Mouse (Mus musculus) liver, embryonic 14 days (tissue): ENCODE measurements around the gene Prss8. TPM values are rescaled to one million over a fixed set of nuclear protein-coding genes. Genes with fewer than 3 reads are reported as not detected.

Source experiments
- polyA plus RNA-seq: library from polyadenylated mRNA; depleted of rRNA; stranded (reverse); fragments of >200 nt; gene quantifications from 2 replicates; pipeline ENCODE4 v1.2.3, GENCODE M21; 2012; rRNA removed

Gene Prss8
- 7.2 and 8.8 TPM in 2 replicates for polyA plus RNA-seq

GRCm38 (mm10) chr7:127929923-127930322 is at the start of gene Prss8:
Prss8 (minus strand) TSS chr7:127930104.

GRCm38 (mm10) chr7:127967004-127967921 is 37.4 kb upstream of the Prss8 start, which contains the start of gene Fus:
Fus (plus strand) TSS chr7:127967457.

GRCm38 (mm10) chr7:127946470-127947023 is 16.6 kb upstream of the Prss8 start, which contains the start of gene Prss36:
Prss36 (minus strand) TSS chr7:127946725.

GRCm38 (mm10) chr7:127912190-127912871 is 17.6 kb downstream of the Prss8 start, which contains the start of gene Kat8:
Kat8 (plus strand) TSS chr7:127912516.

GRCm38 (mm10) chr7:127903971-127904796 is 25.7 kb downstream of the Prss8 start, which contains the start of gene Bckdk:
Bckdk (plus strand) TSS chr7:127904082.

GRCm38 (mm10) chr7:127895442-127895841 is 34.5 kb downstream of the Prss8 start, which contains the start of the genes Gm21974 and Vkorc1:
Gm21974 (minus strand) TSS chr7:127895454.
Vkorc1 (minus strand) TSS chr7:127895617.

GRCm38 (mm10) chr7:127890798-127891197 is 39.1 kb downstream of the Prss8 start, which contains the start of gene Prss53:
Prss53 (minus strand) TSS chr7:127890970.

GRCm38 (mm10) chr7:127876467-127877348 is 53.2 kb downstream of the Prss8 start, which contains the start of gene Zfp668:
Zfp668 (minus strand) TSS chr7:127876828.

GRCm38 (mm10) chr7:127876041-127876466 is 53.9 kb downstream of the Prss8 start, which contains the start of gene Zfp646:
Zfp646 (plus strand) TSS chr7:127876221.

Other genes starting within 250 kb of the Prss8 start
- 12.5 and 12.9 TPM in 2 replicates for gene Bcl7c, start 221.2 kb downstream of the Prss8 start, polyA plus RNA-seq
- gene Ctf1, start 217.4 kb downstream of the Prss8 start, polyA plus RNA-seq: 2.0 and 2.3 TPM in 2 replicates
- not detected in 2 replicates for gene Ctf2, start 197.9 kb downstream of the Prss8 start, polyA plus RNA-seq
- gene Fbxl19, start 185.6 kb downstream of the Prss8 start, polyA plus RNA-seq: 10.2 and 11.0 TPM in 2 replicates
- gene Orai3, start 160.3 kb downstream of the Prss8 start, polyA plus RNA-seq: 4.6 and 6.9 TPM in 2 replicates
- gene Setd1a, start 153.4 kb downstream of the Prss8 start, polyA plus RNA-seq: 4.3 and 6.2 TPM in 2 replicates
- 0.90 and 1.2 TPM in 2 replicates for gene Gm49388, start 144.5 kb downstream of the Prss8 start, polyA plus RNA-seq
- 39.0 and 44.6 TPM in 2 replicates for gene Hsd3b7, start 129.5 kb downstream of the Prss8 start, polyA plus RNA-seq
- 36.4 and 37.2 TPM in 2 replicates for gene Stx4a, start 105.8 kb downstream of the Prss8 start, polyA plus RNA-seq
- gene Stx1b, start 105.6 kb downstream of the Prss8 start, polyA plus RNA-seq: 1.1 TPM in 2 replicates
- gene Zfp646, start 53.9 kb downstream of the Prss8 start, polyA plus RNA-seq: 6.1 and 7.2 TPM in 2 replicates
- gene Zfp668, start 53.3 kb downstream of the Prss8 start, polyA plus RNA-seq: 2.2 and 2.9 TPM in 2 replicates
- gene Prss53, start 39.1 kb downstream of the Prss8 start, polyA plus RNA-seq: 0.37 and 0.40 TPM in 2 replicates
- not detected in 2 replicates for gene Gm21974, start 34.6 kb downstream of the Prss8 start, polyA plus RNA-seq
- 65.8 and 72.2 TPM in 2 replicates for gene Vkorc1, start 34.5 kb downstream of the Prss8 start, polyA plus RNA-seq
- 24.1 and 27.2 TPM in 2 replicates for gene Bckdk, start 26.0 kb downstream of the Prss8 start, polyA plus RNA-seq
- gene Kat8, start 17.6 kb downstream of the Prss8 start, polyA plus RNA-seq: 12.5 and 14.2 TPM in 2 replicates
- 1.6 and 2.2 TPM in 2 replicates for gene Prss36, start 16.6 kb upstream of the Prss8 start, polyA plus RNA-seq
- 279 and 290 TPM in 2 replicates for gene Fus, start 37.4 kb upstream of the Prss8 start, polyA plus RNA-seq
- gene Pycard, start 63.8 kb upstream of the Prss8 start, polyA plus RNA-seq: 16.5 and 20.1 TPM in 2 replicates
- 0.05 and 0.67 TPM in 2 replicates for gene Trim72, start 73.8 kb upstream of the Prss8 start, polyA plus RNA-seq
- 2.0 and 2.8 TPM in 2 replicates for gene Itgam, start 132.5 kb upstream of the Prss8 start, polyA plus RNA-seq
- gene Gm49368, start 132.6 kb upstream of the Prss8 start, polyA plus RNA-seq: 0.01 TPM in 1 of 2 replicates, not detected in the other
- gene Itgax, start 199.4 kb upstream of the Prss8 start, polyA plus RNA-seq: 0.12 TPM in 2 replicates
- 0.01 and 0.06 TPM in 2 replicates for gene Itgad, start 224.3 kb upstream of the Prss8 start, polyA plus RNA-seq